Mouse (Mus musculus) ovary, postnatal 14 days (tissue): ENCODE measurements around the gene Smo.

Source experiments
- DNase-seq: peaks from one replicate; pipeline ENCODE4 v3.0.0; 2022; ENCODE audit warnings: low spot score

Gene Smo

DNA sequence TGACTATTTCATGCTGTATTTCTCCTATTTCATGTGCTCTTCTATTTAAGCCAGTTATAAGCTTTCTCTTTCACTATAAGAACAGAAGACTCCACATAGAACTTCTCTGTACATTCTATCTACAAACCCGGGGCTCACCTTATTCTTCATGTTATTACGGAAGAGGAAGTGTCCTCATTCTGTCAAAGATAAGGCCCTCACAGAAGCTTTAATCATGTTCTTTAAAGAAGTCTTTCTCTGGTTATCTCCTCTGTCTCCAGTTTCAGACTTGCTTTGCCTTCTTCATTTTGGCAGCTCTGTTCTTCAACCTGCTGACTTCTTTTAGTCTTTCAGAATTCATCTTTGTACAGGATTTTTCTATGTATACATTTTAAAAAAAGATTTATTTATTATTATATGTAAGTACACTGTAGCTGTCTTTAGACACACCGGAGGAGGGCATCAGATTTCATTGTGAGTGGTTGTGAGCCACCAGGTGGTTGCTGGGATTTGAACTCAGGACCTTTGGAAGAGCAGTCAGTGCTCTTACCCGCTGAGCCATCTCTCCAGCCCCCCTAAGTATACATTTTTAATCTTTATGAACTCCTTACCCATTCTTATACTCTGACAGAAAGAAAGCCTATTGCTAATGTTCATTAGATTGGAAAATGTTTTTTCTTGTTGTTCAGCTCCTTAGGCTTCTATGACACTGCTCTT lies 41.4 kb downstream of the Smo start:
- no peak for DNase-seq

DNA sequence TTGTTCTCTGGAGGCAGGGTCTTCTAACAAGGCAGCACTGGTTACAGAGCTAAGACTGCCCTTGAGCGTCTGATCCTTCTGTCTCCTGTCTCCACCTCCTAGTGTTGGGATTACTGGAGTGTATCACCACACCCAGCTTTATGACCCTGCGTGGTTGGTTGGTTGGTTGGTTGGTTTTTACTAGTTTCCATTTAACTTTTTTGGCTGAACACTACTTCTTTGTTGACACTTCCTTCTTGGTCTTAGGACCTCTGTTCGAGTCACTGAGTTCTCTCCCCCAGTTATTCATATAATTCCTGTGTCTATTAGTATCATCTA lies 41.9 kb downstream of the Smo start:
- DNase-seq: no peak

DNA sequence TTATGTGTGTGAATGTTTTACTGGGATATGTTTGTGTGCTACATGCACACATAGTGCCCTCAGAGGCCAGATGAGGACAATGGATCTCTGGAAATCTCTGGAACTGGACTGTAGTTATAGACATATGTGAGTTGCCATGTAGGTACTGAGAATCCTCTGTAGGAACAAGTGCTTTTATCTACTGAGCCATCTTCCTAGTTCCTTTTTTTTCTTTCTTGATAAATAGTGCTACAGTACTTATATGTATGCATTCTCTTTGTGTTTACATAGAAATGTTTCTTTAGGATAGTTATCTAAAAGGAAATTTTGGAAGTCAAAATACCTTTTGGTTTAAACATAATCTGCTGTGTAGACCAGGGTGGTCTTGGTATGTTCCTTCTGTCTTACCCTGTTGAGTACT lies 44.8 kb downstream of the Smo start:
- DNase-seq: no peak

DNA sequence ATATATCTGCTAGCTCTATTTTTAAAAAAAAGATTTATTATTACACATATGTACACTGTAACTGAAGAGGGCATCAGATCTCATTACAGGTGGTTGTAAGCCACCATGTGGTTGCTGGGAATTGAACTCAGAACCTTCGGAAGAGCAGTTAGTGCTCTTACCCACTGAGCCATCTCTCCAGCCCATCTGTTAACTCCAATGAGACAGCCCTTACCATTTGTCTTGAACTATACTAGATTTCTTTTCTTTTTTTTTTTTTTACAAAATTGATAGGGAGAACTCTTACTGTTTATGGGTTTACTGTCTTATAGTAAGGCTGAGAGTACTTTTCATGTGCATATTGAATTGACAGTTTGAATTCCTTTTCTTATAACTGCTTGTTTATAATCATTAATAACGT lies 45.3 kb downstream of the Smo start:
- no peak for DNase-seq

DNA sequence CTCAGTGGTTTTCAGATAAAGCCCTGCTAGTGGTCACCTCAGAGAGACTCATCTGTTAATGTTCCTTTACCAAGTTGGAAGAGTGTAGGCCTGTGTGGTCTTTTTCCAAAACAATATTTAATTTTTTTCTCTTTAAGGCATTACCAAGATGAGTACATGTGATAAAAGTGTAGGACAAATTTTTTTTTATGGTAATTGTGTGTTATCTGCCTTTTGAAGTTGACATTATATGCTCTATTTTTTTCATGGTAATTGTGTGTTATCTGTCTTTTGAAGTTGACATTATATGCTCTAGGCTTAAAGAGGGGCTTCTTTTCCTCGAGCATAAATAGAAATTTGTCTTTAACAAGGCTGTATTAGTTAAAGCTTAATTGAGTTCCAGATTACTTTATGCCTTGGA lies 46.9 kb downstream of the Smo start:
- DNase-seq: no peak

DNA sequence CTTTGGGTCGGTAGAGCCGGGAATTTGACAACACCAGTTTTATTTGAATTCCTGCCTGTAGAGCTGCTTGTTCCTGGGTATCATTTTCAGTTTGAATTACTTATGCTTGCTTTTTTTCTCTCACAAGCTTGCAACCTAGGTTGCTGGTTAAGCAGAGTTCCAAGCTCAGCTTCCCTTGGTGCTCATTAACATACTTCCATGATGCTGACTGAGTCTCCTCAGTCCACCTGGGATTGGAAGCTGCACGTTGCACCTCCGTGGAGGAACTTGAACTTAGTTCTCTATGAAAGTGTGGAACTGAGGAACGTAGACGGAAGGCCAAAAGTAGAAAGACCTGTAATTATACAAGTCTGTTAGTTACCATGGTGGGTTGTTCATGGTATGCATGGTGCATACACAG lies 48.7 kb downstream of the Smo start:
- DNase-seq: no peak

DNA sequence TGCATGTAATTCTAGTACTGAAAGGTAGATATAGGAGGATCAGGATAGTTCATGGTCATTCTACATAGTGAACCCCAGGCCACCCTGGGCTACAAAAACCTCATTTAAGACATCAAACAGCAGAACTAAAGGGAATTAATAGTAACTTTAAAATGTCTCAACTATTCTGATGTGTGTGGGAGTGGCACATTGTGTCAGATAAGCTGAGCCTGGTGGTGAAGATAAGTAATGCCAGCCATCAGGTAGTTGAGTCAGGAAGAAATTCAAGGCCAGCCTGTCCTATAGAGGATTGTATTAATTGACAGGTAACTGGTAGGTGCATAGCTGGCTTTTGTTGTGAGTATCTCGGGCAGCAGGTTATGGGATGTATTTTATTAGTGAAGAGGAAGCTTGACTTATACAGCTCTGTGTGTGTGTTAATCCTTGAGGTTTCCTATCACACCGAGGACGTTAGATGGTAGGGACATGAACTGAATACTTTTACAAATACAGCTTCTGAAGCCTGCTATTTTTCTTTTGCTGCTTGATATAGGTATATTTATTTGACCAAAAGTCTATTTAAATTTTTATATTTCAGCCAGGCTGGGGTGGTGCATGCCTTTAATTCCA lies 49.2 kb downstream of the Smo start:
- no peak for DNase-seq

DNA sequence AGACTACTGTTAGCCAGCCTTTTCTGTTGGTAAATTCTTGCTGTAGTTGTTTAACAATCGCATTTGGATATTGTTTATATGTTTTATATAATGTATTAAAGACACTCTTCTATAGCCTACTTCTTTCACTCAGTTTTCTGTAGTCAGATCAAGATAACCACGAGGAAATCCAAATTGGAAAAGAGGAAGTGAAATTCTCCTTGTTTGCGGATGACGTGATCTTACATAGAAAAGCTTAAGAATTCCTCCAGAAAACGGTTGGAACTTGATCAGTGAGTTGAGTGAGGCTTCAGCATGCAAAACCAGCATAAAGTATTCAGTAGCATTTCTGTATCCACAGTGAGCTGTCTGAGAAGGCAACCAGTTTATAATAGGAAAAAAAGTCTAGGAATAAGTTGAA lies 50.5 kb downstream of the Smo start:
- no peak for DNase-seq

DNA sequence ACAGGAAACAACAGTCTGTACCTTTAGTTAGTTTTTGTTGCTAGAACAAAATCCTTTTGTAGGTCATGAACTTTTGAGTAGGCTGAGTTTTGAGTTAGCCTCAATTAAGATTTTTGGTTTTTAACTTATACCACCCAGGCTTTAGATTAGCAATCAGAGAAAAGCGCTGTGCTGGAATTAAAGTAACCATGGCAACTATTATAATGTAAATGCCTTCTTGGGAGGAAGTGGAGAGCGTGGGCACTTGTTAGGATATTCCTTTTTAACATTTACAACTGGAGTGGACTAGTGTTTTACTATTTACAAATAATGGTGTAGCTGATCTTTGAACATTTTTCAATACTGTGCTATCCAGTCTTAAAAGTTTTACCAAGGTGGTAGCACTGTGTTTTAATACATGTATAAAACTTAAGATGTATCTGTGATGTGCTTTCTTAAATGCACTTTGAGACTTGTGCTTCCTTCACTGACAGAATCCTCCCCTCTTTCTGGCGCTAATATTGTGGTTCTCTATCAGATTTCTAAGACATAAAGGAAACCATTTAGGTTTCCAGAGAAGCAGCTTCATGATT lies 53.6 kb downstream of the Smo start:
- DNase-seq: no peak

DNA sequence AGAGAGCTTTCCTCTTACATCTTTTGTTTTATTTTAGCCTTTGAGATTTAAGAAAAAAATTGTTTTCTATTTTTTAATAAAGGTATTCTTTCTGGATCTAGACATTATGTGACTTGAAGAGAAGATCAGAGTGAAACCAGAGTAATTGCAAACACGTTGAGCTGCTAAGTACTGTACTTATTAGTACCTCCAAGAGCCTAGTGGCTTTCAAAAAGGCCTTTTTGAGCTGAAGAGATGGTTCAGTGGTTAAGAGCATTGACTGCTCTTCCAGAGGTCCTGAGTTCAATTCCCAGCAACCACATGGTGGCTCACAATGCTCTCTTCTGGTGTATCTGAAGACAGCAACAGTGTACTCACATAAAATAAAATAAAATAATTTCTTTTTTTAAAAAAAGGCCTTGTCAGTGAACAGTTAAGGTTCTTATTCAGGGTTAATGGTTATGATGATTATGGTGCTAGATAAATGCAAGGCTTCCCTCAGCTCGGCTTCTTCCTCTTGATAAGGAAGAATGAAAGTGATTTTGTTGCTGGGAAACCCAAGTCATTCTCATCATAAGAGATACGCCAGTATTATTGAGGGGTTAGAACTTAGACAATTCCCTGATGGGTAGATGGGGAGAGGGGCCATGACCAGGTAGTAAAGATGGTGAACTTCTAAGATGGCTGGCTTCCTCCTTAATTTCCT lies 54.9 kb downstream of the Smo start:
- DNase-seq: no peak

DNA sequence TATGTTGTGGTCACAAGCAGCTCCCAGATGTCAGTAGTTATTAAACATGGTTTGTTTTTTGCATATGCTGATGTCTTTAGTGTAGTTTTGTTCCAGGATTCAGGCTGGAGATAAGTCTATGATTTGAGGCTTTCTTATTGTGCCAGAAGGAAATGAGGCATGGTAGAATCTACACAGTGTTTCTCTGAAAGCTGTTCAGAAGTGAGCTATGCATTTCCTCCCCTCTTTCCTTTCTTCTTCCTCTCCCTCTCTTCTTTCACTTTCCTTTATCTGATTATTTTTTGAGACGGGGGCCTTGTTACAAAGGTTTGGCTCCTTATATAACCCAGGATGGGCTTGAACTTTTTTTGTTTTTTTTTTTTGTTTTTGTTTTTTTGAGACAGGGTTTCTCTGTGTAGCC lies 58.2 kb downstream of the Smo start:
- DNase-seq: no peak

DNA sequence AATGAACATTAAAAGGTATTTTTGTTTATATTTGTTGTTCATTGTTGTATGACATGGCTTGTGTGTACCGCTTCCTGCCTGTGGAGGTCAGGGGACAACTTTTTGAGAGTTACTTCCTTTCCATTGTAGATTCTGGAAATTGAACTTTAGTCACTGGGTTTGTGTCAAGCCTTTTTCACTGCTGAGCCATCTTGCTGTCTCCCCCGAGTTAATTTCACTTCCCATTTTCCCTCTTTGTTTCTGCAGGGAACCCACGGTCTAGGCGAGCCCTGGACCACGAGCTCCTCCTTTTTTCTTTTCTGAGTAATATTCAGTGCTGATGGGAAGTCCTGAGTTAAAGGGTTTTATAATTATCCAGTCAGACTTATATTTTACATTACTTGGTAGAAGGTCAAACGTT lies 59.3 kb downstream of the Smo start:
- no peak for DNase-seq

DNA sequence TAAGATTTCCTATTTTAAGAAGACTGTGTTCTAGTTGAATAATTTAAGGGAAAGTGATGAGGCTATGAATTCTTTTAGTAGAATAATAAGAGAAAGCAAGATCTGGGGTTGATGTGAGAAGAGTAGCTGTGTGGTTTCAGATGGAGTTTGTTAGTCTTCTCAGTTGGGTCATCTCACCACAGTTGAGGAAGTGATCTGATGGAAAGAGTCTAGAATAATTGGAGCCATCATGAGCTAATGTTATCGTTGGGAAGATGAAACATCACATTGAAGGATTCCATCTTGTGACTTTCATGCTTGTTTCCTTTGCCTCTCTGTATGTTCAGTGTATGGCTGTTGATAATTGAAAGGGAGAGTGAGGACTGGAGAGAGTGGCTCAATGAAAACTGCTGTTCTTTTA lies 67.7 kb downstream of the Smo start:
- DNase-seq: no peak

DNA sequence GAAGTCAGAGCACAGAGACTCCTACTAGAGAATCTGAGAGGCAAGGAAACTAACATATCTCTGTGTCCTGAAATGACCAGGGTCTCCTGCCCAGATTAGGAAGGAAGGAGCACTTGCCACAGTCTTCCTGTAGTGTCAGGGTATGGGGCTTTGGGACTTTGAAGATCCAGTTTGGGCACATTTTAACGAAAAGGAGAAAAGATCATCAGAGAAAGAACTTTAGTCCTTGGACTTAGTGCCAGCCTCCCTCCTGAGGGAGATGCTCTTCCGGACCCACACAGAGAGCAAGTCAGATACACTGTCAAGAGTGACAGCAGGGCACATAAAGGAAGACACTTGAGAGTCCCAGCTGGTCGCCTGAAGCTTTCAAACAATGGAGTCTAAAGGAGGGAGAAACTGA lies 68.7 kb downstream of the Smo start:
- no peak for DNase-seq

DNA sequence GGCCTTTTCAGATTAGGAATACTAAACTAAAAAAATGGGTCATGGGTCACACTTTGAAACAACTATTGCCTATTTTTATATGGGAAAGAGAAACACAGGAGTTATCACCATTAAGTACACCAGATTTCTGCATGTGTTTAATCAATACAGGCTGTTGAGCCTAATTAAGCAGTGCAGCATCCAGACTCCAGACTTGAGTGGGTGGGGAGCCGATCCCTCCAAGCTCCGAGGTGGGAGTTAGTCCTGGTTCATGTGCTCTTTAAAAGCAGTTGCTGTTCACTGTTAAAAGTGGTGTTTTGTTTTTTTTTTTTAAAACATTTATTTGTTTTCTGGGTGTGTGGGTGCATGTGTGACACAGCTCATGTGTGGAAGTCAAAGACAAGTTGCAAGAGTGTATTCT lies 70.1 kb downstream of the Smo start:
- DNase-seq: no peak
